Mouse (Mus musculus): ENCODE measurements around the gene Cbarp.

Gene Cbarp

DNA sequence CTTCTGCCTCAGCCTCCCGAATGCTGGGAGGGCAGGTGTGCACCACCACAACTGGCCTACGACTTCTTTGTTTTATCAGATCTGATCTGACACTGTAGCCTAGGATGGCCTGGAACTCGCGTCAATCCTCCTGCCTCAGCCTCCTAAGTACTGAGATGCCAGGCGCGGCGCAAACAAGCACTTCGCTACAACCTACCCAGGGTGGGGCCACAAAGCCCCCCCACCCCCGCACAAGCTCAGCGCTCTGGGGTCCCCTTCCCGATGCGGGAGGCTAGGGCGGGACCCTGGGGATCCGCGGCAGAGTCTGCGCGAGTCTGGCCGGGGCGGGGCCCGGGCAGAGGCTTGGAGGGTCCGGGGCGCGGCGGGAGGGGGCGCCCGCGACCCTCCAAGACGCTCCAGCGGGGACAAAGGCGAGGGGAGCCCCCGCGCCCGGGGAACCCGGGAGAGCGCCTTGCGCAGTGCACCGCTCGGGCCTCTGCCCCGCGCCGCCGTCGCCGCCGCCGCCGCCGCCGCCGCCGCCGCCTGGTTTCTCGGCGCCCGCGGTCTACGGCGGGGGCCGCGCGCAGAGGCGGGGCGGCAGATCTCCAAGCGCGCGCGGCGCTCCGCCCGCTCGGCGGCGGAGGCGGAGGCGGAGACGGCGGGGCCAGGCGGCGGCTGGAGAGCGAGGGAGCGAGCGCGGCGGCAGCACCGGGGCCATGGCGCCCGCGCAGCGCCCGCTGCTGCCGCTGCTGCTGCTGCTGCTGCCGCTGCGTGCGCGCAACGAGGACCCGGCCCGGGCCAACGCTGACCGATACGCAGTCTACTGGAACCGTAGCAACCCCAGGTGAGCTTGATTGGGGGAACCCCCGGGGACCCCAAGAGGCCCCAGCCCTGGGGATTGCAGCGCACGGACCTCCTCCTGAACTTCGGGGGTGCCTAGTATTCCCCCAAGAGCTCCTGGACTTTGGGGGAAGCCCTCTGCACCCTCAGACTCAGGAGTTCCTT, 38.7 kb upstream of the Cbarp start, which contains the start of gene Efna2:
TSS of gene Efna2 (plus strand) at position 415 of the 984 bp plus-strand sequence.
- Histone ChIP-seq H3K9me3 (ENCODE audit: low read length) (no peaks in the 10 kb centered on the region), H3K27me3 (ENCODE audit: insufficient read depth, low read length) (peaks cover 58% of the 10 kb centered on the region), H3K36me3 (ENCODE audit: insufficient read depth, low read length) (peaks cover 15% of the 10 kb centered on the region; the same call in 1 of the 2 replicates), H3K4me3 (replicated peaks; ENCODE audit: low read length) (peak within 1 kb of the TSS; percentile 82), H3K4me1 (replicated peaks; ENCODE audit: low read depth, low read length) (peaks cover 44% of the 10 kb centered on the region)
- TF ChIP-seq POU5F1 (IDR thresholded peaks at IDR 0.05; ENCODE audit: borderline replicate concordance, low read length) (no peak), CTCF (conservative IDR thresholded peaks at IDR 0.05; ENCODE audit: low read length) (no peak), NANOG (IDR thresholded peaks at IDR 0.05; ENCODE audit: borderline replicate concordance, low read length) (no peak)

DNA sequence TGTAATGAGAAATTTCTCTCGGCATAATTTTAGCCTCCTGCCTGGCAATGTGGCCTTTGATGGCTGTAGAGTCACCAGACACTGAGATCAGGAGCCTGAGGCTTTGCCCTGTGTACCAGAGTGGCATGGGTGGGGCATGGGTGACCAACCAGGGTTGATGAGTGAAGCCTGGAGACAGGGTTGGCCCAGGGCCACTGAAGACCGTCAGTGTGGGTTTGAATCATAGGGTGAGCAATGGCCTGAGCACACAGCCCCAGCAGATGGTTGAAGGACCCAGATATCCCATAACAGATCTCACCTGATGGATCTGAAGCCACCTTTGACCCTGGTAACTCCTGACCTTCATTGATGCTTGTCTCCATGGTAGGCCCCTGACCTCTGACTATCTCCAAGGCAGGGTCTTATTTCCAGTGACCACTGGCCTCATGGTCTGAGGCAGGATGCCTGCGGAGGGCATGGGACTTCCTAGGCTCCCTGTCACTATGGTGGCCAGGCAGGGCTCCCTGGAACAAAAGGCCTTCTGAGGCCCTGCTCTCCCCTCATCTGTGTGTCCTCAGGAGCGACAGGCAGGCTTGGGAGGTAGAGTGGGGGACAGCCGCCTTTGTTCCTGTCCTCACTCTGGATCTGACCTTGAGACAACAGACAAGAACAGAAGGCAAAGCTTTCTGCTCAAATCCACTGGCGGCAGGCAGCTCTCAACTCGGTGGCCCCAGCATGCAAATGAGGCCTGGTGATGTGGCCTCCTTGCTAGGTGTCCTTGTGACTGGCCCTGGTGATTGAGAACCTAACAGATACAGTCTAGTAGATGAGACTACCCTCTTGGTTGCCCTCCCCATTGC, 37.0 kb upstream of the Cbarp start:
- Histone ChIP-seq H3K36me3 (ENCODE audit: insufficient read depth, low read length) (peaks cover 18% of the 10 kb centered on the region; the same call in 1 of the 2 replicates), H3K9me3 (ENCODE audit: low read length) (no peaks in the 10 kb centered on the region), H3K4me3 (replicated peaks; ENCODE audit: low read length) (no peak overlapping the region), H3K27me3 (ENCODE audit: insufficient read depth, low read length) (peaks cover 47% of the 10 kb centered on the region), H3K4me1 (replicated peaks; ENCODE audit: low read depth, low read length) (peaks cover 55% of the 10 kb centered on the region)
- TF ChIP-seq POU5F1 (IDR thresholded peaks at IDR 0.05; ENCODE audit: borderline replicate concordance, low read length) (no peak), CTCF (conservative IDR thresholded peaks at IDR 0.05; ENCODE audit: low read length) (no peak), NANOG (IDR thresholded peaks at IDR 0.05; ENCODE audit: borderline replicate concordance, low read length) (no peak)

DNA sequence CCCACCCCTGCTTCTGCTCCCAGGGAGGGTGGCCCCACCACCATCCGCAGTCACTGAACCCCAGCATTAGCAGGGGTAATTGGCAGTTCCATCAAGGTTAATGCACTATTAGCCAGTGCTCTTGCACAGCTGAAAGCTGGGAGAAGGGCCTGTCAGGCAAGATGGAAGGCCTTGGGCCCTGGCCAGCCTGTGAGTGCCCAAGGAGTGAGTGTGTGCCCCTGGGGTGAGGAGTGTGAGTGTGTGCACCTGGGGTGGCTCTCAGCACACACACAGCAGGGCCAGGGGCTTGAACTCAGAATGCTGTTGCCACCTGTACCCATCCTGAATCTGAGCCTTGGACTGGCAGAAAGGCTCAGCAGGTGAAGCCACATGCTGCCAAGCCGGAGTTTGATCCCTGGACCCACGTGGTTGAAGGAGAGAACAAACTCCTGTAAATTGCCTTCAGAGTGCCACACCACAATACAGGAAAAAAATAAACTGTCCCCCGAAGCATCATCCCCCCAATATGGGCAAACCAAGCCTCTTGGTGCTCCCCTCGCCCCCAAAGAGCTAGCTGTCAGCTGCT, 35.7 kb upstream of the Cbarp start:
- TF ChIP-seq CTCF (conservative IDR thresholded peaks at IDR 0.05; ENCODE audit: low read length): no peak
- TF ChIP-seq NANOG (IDR thresholded peaks at IDR 0.05; ENCODE audit: borderline replicate concordance, low read length): no peak
- no peak for TF ChIP-seq POU5F1 (IDR thresholded peaks at IDR 0.05; ENCODE audit: borderline replicate concordance, low read length)
- Histone ChIP-seq H3K27me3 (ENCODE audit: insufficient read depth, low read length) (peaks cover 34% of the 10 kb centered on the region), H3K36me3 (ENCODE audit: insufficient read depth, low read length) (peaks cover 30% of the 10 kb centered on the region), H3K9me3 (ENCODE audit: low read length) (no peaks in the 10 kb centered on the region), H3K4me1 (replicated peaks; ENCODE audit: low read depth, low read length) (peaks cover 59% of the 10 kb centered on the region), H3K4me3 (replicated peaks; ENCODE audit: low read length) (no peak overlapping the region)

DNA sequence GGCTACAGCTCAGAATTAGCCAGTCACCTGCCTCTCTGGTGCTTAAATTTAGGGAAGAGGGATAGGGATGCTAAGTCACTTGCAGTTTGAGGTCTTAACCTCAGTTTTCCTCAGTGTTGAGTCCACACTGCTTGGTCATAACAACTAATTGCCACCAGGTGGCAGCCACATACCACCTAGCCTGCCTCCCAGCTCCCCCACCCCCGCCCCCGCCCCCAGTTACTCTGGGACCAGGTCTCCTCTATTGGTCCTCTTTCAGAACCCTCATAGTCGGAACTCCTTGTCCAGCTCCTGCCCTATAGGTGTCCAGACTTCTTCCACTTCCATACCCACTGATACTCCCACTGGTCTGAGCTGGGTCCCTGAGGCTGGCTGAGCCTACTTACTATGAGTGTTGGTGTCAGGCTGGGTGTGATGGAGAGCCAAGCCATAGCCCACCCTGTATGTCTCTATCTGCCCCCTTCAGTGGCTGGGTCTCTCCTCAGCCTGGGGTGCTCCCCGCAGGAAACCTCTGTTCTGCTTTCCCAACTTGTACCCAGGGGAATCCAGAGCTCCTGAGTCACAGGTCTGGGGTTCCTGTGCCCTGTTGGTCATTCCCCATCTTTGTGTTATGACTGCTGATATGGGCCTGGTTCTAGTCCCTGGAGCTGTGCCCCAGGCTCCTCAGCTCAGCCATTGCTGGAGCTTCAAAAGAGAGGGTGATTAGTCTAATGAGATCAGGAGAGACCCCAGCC, 35.1 kb upstream of the Cbarp start:
- Histone ChIP-seq H3K27me3 (ENCODE audit: insufficient read depth, low read length) (peaks cover 27% of the 10 kb centered on the region), H3K4me1 (replicated peaks; ENCODE audit: low read depth, low read length) (peaks cover 65% of the 10 kb centered on the region), H3K4me3 (replicated peaks; ENCODE audit: low read length) (no peak overlapping the region), H3K9me3 (ENCODE audit: low read length) (no peaks in the 10 kb centered on the region), H3K36me3 (ENCODE audit: insufficient read depth, low read length) (peaks cover 36% of the 10 kb centered on the region)
- no peak for TF ChIP-seq POU5F1 (IDR thresholded peaks at IDR 0.05; ENCODE audit: borderline replicate concordance, low read length)
- peak; percentile 54 for TF ChIP-seq CTCF (conservative IDR thresholded peaks at IDR 0.05; ENCODE audit: low read length)

DNA sequence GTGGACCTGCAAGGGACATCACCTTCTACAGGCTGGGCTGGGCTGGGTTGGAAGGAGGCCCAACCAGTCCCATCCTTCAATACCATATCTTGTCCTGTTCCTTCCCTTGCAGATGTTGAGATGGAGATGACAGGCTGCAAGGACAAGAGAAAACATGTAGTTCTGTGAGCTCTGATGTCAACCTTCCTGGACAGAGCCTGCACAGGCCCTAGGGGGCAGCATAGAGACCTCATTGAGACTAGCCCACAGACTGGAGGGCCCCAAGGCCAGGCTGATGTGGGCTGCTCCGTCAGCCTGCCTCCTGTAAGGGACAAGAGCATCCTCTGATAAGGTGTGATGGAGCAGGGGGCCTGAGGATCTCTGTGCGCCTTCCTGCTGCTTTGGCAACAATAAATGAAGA, 34.1 kb upstream of the Cbarp start:
- Histone ChIP-seq H3K36me3 (ENCODE audit: insufficient read depth, low read length) (peaks cover 46% of the 10 kb centered on the region), H3K9me3 (ENCODE audit: low read length) (no peaks in the 10 kb centered on the region), H3K27me3 (ENCODE audit: insufficient read depth, low read length) (peaks cover 17% of the 10 kb centered on the region), H3K4me1 (replicated peaks; ENCODE audit: low read depth, low read length) (peaks cover 66% of the 10 kb centered on the region), H3K4me3 (replicated peaks; ENCODE audit: low read length) (no peak overlapping the region)
- TF ChIP-seq CTCF (conservative IDR thresholded peaks at IDR 0.05; ENCODE audit: low read length): peak; percentile 44
- TF ChIP-seq POU5F1 (IDR thresholded peaks at IDR 0.05; ENCODE audit: borderline replicate concordance, low read length): no peak
- no peak for TF ChIP-seq NANOG (IDR thresholded peaks at IDR 0.05; ENCODE audit: borderline replicate concordance, low read length)

DNA sequence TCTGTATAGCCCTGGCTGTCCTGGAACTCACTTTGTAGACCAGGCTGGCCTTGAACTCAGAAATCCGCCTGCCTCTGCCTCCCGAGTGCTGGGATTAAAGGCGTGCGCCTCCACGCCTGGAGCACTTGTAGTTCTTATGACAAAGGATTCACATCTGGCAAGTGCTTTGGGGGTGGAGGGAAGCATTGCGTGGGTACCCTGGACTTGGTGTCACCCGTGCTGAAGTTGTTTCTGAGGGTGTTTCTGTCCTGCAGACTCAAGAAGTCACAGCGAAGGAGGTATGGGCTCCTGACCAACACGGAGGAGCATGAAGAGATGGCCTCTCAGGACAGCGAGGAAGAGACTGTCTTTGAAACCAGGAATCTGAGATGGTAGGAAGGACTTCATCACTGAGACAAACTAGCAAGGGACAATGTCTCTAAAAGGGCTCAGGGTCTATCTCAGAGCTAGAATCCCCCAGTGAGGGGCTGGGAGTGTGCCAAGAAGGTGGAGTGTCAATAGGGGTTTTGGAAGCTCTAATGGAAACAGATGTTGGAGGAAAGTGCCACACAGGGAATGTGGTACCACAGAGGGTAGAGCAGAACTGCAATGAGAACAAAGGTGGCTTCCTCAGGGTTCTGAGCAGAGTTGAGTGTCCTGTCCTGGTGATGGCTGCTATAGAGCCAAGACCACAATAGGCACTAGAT, 33.5 kb upstream of the Cbarp start:
- Histone ChIP-seq H3K9me3 (ENCODE audit: low read length) (no peaks in the 10 kb centered on the region), H3K36me3 (ENCODE audit: insufficient read depth, low read length) (peaks cover 52% of the 10 kb centered on the region), H3K4me3 (replicated peaks; ENCODE audit: low read length) (no peak overlapping the region; the same call in 1 of the 2 replicates), H3K27me3 (ENCODE audit: insufficient read depth, low read length) (peaks cover 16% of the 10 kb centered on the region), H3K4me1 (replicated peaks; ENCODE audit: low read depth, low read length) (peaks cover 71% of the 10 kb centered on the region)
- TF ChIP-seq POU5F1 (IDR thresholded peaks at IDR 0.05; ENCODE audit: borderline replicate concordance, low read length) (no peak), NANOG (IDR thresholded peaks at IDR 0.05; ENCODE audit: borderline replicate concordance, low read length) (no peak), CTCF (conservative IDR thresholded peaks at IDR 0.05; ENCODE audit: low read length) (no peak)

DNA sequence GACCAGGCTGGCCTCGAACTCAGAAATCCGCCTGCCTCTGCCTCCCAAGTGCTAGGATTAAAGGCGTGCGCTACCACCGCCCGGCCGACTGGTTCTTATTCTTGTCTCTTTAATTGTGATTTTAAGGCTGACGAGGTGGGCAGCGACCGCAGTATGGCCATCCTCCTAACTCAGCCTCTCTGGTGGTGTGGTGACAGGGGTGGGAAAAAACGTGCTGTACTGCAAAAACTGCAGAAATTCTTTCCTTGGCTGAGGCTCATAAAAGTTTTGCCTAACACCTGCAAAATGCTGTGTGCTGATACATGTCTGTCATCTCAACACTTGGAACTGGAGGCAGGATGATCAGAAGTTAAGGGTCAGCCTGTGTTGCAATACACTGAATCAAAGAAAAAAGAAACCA, 32.7 kb upstream of the Cbarp start:
- Histone ChIP-seq H3K36me3 (ENCODE audit: insufficient read depth, low read length) (peaks cover 57% of the 10 kb centered on the region), H3K27me3 (ENCODE audit: insufficient read depth, low read length) (peaks cover 12% of the 10 kb centered on the region), H3K9me3 (ENCODE audit: low read length) (no peaks in the 10 kb centered on the region), H3K4me3 (replicated peaks; ENCODE audit: low read length) (peak overlapping the region; percentile 83), H3K4me1 (replicated peaks; ENCODE audit: low read depth, low read length) (peaks cover 70% of the 10 kb centered on the region)
- TF ChIP-seq CTCF (conservative IDR thresholded peaks at IDR 0.05; ENCODE audit: low read length): no peak
- no peak for TF ChIP-seq NANOG (IDR thresholded peaks at IDR 0.05; ENCODE audit: borderline replicate concordance, low read length)
- no peak for TF ChIP-seq POU5F1 (IDR thresholded peaks at IDR 0.05; ENCODE audit: borderline replicate concordance, low read length)

All from E14TG2a.4 (cell line).